Mouse (Mus musculus) hindlimb bud, embryonic 11.5 days (tissue): ENCODE results near the gene Cbr4.
A peak's percentile ranks its signal among the peaks of the same experiment; 100 is the strongest.

Experiments used
- DNase-seq: peaks from one replicate; pipeline ENCODE4 v3.0.0-alpha.2; 2012; ENCODE audit warnings: low read depth, low spot score; ENCODE audit errors: extremely low spot score

Cbr4 gene

GRCm38 (mm10) chr8:61486923-61487529, 508 bp upstream of the Cbr4 start:
- no peak for DNase-seq

GRCm38 (mm10) chr8:61488631-61489030, 1.1 kb downstream of the Cbr4 start:
- no peak for DNase-seq

- no peak for DNase-seq
These were observed 9.6 kb downstream of the Cbr4 start for GRCm38 (mm10) chr8:61497110-61497509.

GRCm38 (mm10) chr8:61499035-61499434, 11.5 kb downstream of the Cbr4 start:
- no peak for DNase-seq

- no peak for DNase-seq
These were observed 13.4 kb downstream of the Cbr4 start for GRCm38 (mm10) chr8:61500914-61501313.

GRCm38 (mm10) chr8:61502277-61502676, 14.7 kb downstream of the Cbr4 start:
- DNase-seq, result no peak

- DNase-seq, result no peak
These were observed 27.8 kb downstream of the Cbr4 start for GRCm38 (mm10) chr8:61515110-61515930.

- peak; percentile 54 for DNase-seq
These were observed 28.6 kb downstream of the Cbr4 start for GRCm38 (mm10) chr8:61515931-61516744.

- no peak for DNase-seq
These were observed 29.4 kb downstream of the Cbr4 start for GRCm38 (mm10) chr8:61516745-61517501.

- no peak for DNase-seq
These were observed 30.1 kb downstream of the Cbr4 start for GRCm38 (mm10) chr8:61517502-61518185.

- no peak for DNase-seq
These were observed 34.6 kb downstream of the Cbr4 start for GRCm38 (mm10) chr8:61522132-61522531.

GRCm38 (mm10) chr8:61527037-61527436, 39.5 kb downstream of the Cbr4 start:
- no peak for DNase-seq

GRCm38 (mm10) chr8:61528197-61528596, 40.7 kb downstream of the Cbr4 start:
- no peak for DNase-seq

- DNase-seq, result no peak
These were observed 41.1 kb downstream of the Cbr4 start for GRCm38 (mm10) chr8:61528642-61529041.

GRCm38 (mm10) chr8:61531944-61532795, 44.6 kb downstream of the Cbr4 start:
- DNase-seq, result no peak

- no peak for DNase-seq
These were observed 45.3 kb downstream of the Cbr4 start for GRCm38 (mm10) chr8:61532831-61533230.

- no peak for DNase-seq
These were observed 45.9 kb downstream of the Cbr4 start for GRCm38 (mm10) chr8:61533356-61533926.

- no peak for DNase-seq
These were observed 47.9 kb downstream of the Cbr4 start for GRCm38 (mm10) chr8:61535472-61535871.

- no peak for DNase-seq
These were observed 49.9 kb downstream of the Cbr4 start for GRCm38 (mm10) chr8:61537471-61537870.
